Mouse (Mus musculus) layer of hippocampus, postnatal 10 days (tissue): Measurements from ENCODE around the gene Setdb2. TPM values are rescaled to one million over a fixed set of nuclear protein-coding genes. Genes with fewer than 3 reads are reported as not detected.
"Not testable (repeated sequence)": the region's sequence is repeated elsewhere in the genome, so short reads cannot be mapped to it uniquely, and the experiment has no call there.

Source experiments
- DNase-seq, 2 experiments: peaks; one replicate each; pipeline ENCODE4 v3.0.0; 2021; ENCODE audit warnings: low spot score in 2 of 2
- long read RNA-seq: library from polyadenylated mRNA; stranded (forward); transcript quantifications from one replicate; pipeline ENCODE4 v2.0.0, GENCODE M21; 2023
- total RNA-seq, 2 experiments: library from RNA; stranded (reverse); gene quantifications; 2 replicates each; pipeline ENCODE4 v1.2.3; 2021

The Setdb2 gene
- total RNA-seq, result 1 to 10 TPM; 5.6 to 6.3 TPM
- long read RNA-seq, partial matches to known transcripts, result 0 of 6 reads
- long read RNA-seq, other reads (novel, unspliced or antisense), result 2 of 6 reads

- DNase-seq, result peak; percentile 88 to 94
These were observed at the start of gene Setdb2, which contains the start of gene Cab39l for GRCm38 (mm10) chr14:59440558-59441471. TSS of gene Setdb2 (minus strand) at chr14:59440884. TSS of gene Cab39l (plus strand) at chr14:59440972.

DNA sequence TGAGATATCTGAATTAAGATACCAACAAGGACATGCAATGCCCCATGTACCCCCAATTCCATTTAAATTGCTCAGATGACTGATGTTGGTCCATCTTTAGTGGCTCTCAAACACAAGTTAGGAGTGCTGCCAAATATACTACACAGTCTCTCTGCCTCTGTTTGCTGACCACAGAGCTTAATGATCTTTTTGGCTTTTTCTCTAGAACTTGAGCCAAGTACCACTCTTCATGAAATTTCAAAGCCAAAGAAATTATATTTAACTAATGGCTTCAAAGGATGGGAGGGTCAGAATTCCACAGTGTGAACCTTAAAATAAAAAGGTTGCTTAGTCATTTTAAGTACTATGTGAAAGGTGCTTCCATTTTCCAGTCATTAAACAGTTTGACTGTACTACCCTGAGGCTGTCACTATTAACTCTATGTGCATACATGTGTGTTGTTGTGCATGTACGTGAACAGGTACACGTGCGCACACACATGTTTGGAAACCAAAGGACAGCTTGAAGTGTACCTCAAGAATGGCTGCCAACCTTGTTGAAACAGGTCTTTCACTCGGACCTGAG lies 44.6 kb upstream of the Setdb2 start:
- no peak for DNase-seq

DNA sequence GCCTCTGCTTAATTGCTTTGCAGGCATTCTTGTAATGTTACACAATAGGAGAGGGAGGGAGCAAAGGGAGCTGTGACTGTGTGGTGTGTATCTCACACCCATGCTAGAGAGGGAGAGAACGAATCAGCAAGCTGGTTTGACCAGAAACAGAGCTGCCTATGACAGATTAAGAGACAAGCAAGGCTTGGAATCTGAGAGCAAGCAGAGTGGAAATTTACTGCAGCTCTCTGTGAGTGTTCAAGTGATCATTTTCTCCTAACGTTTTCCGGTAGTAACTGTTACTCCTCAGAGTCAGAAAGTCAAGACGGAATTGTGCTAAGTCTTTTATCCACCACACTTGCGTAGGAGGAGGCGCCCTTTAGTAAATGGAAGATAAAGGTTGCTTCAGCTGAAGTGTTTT lies 38.0 kb upstream of the Setdb2 start:
- no peak for DNase-seq

DNA sequence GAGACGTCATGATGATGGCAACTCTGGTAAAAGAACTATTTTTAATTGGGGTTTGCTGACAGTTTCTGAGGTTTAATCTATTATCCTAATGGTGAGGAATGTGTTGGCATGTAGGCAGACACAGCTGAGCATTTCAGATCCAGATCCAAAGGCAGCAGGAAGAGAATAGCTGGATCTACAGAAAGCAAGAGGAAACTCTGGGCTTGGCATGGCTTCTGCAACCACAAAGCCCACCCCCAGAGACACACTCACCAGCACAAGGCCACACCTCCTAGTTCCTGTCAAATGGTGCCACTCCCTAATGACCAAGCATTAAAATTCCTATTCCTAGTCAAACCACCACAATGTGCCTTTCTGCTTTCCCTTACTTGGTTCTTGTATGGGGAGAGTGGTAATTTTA lies 30.1 kb upstream of the Setdb2 start:
- DNase-seq, result no peak

DNA sequence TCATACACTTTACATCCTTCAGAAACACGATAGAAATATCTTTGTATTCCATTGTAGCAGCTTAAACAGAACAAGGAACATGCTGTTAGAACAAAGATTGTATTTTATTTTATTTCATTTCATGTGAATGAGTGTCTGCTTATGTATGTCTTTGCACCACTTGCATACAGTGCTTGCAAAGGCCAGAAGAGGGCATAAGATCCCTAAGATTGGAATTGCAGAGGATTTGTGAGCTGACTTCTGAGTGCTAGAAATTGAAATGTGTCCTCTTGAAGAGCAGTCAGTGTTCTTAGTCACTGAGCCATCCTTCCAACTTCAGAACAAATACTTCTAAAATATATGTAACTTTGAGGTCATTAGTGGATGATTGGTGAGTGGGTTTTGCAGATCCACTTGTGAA lies 27.1 kb upstream of the Setdb2 start:
- peak in 1 of 2 experiments; percentile 4 for DNase-seq

DNA sequence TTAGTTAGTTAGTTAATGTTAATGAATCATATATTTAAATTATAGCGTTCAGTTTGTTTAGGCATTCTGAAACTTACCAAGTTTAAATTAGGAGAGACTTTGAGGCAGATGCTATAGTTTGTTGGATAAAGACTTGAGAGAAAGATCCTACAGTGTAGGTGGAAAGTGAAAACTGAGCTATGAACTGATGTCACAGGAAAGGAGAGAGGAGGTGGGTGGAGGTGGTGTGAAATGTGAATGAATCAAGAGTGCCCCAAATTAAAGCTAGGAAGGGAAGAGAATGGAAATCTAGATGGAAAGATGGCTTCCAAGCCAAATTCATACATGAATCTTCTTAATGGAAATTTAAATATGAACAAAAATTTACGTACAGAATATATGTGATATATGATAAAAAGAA lies 25.8 kb upstream of the Setdb2 start:
- no peak for DNase-seq

GRCm38 (mm10) chr14:59447981-59448380 lies 7.3 kb upstream of the Setdb2 start:
- no peak for DNase-seq

GRCm38 (mm10) chr14:59445421-59445820 lies 4.7 kb upstream of the Setdb2 start:
- DNase-seq, result no peak

GRCm38 (mm10) chr14:59441472-59441805 lies 755 bp upstream of the Setdb2 start:
- no peak for DNase-seq

DNA sequence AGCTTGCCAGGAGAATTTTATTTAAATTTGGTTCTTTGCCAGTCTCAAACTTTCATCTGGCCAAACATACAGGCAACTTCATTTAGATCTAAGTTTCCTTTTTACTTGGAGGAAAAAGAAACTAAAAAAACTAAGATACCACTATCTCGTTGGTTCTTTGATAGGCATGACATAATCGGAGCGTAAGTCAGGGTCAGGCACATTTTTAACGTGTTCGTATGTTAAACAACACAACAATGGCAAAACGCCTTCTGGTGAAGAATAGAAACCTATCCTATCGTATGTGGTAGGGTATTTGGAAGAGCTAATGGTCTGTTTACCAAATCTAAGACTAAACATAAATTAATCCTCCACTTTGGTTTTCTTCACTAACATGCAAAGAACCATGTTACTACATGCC lies 645 bp downstream of the Setdb2 start:
- no peak for DNase-seq

GRCm38 (mm10) chr14:59438505-59438904 lies 2.2 kb downstream of the Setdb2 start:
- DNase-seq, result no peak

DNA sequence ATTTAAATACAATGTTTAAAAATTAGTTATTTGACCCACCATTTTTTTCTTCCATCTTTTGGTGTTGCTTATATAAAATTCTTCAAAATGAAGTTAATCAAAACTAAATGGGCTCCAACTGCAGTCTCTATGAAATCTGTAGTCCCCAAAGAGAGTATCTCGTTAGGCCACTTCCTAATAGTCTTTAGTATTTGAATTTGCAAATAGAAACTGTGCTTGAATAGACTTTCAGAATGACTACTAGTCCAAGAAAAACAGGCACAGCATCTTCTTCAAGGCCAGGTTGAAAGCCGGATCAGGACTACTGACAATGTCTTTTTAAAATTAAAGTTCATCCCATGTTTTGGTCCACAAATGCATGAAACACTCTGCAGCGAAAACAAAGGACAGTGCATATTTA lies 3.3 kb downstream of the Setdb2 start:
- DNase-seq, result no peak

DNA sequence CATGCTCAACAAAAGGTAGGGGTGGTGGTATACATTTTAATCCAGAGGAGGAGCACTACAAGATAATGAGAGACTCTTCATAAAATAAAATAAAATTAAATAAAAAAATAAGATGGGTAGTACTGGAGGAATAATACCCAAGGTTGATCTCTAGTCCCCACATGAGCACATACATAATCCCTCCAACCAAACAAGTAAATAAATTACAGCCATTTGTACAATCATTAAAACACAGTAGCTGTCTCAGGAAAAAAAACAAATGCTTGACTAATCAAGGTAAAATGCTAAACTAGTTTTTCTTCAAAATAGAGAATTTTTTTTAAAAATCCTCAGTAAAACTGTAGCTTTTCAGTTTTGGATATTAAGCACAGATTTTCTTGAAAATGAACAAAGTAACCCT lies 5.5 kb downstream of the Setdb2 start:
- DNase-seq, result no peak

DNA sequence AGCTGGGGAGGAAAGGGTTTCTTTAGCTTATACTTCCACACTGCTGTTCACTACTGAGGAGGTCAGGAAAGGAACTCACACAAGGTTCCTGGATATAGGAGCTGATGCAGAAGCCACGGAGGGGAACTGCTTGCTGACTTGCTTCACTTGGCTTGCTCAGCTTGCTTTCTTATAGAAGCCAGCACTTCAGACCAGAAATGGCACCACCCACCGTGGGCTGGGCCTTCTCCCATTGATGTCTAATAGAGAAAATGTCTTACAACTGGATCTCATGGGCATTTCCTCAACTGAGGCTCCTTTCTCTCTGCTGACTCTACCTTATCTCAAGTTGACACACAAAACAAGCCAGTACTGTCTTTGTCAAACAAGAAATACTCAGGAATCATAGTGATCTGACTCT lies 6.8 kb downstream of the Setdb2 start:
- no peak for DNase-seq

GRCm38 (mm10) chr14:59430556-59430955 lies 10.1 kb downstream of the Setdb2 start:
- DNase-seq, result no peak

DNA sequence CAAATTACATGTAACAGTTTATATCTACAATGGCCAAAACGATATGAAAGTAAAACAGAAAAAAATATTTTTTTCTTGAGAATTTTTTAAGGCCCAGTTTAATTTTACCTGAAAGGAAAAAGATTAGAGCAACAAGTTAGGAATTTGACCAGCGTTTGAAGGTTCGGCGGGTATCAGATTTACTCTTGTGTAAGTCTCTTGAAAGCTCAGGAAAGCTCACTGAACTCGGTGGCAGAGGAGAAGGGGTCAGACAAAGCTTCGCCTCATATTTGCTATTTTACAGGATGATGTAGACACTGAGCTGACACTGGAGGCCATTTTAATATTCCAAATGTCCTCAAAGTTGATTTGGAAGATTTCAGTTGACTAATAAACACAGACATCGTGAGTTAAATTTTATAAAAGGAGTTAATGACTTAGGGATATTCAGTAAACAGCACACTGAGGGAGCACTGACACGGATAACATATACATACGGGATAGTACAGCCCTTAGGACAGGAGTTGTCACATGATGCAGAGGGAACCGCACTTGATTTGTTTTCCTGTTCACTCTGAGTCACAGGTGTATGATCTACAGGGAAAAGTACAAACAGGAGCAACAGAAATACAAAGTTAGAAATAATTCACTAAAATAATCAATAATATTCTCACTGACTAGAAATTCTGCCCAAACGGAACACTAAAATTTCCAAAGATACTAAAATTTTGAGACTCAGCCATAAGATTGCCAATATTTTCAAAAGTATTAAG lies 17.6 kb downstream of the Setdb2 start:
- no peak for DNase-seq

GRCm38 (mm10) chr14:59418171-59418570 lies 22.5 kb downstream of the Setdb2 start:
- no peak for DNase-seq

DNA sequence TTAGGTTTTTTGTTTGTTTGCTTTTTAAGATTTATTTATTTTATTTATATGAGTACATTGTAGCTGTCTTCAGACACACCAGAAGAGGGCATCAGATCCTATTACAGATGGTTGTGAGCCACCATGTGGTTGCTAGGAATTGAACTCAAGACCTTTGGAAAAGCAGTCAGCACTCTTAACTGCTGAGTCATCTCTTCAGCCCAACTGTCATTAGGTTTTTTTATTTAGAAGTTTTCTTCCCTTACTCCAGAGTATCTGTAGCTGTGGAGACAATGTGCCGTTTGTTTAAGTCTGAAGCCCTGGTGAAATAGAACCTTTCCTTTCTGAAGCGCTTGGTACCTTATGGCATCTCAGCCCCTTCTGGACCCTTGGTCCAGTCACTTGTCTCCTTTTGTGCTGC lies 25.7 kb downstream of the Setdb2 start:
- not testable (repeated sequence) for DNase-seq

DNA sequence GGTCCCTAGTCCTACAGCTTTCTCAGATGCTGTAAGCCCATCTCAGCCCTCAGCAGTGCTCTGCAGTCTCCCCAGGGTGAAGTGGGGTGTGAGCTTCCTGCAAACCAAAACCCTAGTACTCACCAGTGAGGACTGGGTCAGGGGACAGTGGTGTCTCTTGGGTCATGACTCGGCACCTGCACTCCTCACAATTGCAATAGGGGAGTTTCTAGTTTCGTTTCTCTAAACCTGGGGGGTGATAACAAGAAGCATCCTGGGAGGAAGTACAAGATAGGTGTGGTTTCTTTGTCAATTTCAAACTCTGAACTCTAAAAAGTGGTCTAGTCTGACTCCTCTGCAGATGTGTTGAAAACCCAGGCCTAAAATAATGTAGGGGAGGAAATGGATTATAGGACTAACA lies 43.7 kb downstream of the Setdb2 start:
- DNase-seq, result no peak

DNA sequence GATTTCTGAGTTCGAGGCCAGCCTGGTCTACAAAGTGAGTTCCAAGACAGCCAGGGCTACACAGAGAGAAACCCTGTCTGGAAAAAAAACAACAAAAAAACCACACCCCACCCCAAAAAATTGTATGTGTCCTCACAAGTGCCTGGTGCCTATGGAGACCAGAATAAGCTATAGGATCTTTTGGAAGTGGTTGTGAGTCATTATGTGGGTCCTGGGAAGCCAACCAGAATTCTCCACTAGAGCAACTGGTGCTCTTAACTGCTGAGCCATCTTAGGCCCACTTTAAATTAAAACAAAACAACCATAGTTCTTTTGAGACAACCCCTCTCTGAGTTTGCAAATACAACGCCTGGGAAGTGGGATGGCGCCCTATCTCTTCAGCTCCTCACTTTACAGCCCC lies 45.4 kb downstream of the Setdb2 start, which contains the start of gene Phf11c:
Gene Phf11c, minus strand, starts transcription at position 101 of the 400 bp plus-strand sequence.
- no peak for DNase-seq

DNA sequence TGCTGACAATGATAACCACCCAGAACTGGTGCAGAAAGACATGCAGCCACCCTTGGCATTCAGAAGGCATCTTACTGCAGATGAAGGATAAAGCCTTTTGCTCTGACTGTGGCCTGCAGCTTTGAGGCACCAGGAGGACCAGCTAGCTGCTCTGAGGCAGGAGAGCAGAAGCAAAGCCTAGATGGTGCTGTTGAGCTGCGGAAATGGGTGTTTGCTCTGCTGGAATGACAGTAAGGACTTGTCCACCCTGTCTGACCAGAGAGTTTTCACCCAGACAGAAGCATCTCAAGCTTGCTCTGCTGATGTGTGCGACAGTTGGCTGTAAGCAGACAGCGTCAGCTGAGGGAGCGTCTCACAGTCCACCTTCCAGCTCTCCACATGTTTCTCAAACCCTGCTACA lies 50.5 kb downstream of the Setdb2 start:
- DNase-seq, result peak; percentile 32 to 45

- DNase-seq, result no peak
These were observed 51.2 kb downstream of the Setdb2 start for GRCm38 (mm10) chr14:59389532-59389931.
